Mouse (Mus musculus): ENCODE results near the gene Dhh. TPM values are rescaled to one million over a fixed set of nuclear protein-coding genes. Genes with fewer than 3 reads are reported as not detected.

The Dhh gene
- polyA plus RNA-seq (2014; fragmentation: Illumina TruSeq; extraction: RNeasy Lipid Tissue Mini Kit (QIAGEN cat#74804); ENCODE audit: low read depth, low replicate concordance): 0.19 TPM

GRCm38 (mm10) chr15:98897928-98898800, at the start of gene Dhh:
Dhh (minus strand) TSS chr15:98898540.

GRCm38 (mm10) chr15:98934217-98934839, 36.0 kb upstream of the Dhh start, which contains the start of gene Tuba1b:
Tuba1b (minus strand) TSS chr15:98934565.

GRCm38 (mm10) chr15:98917538-98918498, 19.5 kb upstream of the Dhh start, which contains the start of gene Lmbr1l:
Lmbr1l (minus strand) TSS chr15:98918231.

DNA sequence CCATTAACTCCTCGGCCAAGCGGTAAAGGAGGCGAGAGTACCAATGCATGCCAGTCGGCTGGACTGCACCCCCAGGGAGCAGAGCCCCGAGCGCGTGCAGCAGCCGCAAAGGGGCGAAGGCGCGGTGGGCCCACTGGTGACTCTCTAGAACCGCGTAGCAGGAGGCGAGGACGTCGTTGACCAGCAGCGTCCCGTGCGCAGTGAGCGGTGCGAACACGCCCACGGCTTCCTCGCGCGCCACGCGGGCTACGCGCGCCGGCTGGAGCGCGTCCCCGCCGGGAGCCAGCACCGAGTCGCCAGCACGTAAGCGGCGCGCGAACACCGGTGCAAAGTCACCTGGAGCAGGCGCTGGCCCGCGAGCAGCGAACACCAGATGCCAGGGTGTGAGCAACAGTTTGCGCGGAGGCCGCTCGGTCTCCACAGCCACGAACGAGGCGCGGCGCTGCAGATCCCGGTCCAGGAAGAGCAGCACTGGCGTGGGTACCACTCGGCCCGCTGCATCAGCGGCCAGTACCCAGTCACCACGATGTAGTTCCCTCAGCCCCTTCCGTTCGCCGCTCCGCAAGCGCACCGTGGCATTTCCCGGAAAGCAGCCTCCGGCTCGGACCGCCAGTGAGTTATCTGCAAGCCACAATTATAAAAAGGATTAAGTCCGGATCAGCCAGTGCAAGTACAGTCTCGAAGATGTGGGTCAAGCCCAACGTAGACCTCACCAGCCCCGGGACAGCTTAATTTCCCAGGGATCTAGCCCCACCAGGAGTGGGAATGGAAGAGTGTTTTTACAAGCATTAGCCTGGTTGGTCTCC, 4.2 kb downstream of the Dhh start, which contains the start of gene Rhebl1:
Gene Rhebl1 (minus strand): TSS at position 601 of the 806 bp plus-strand sequence.

GRCm38 (mm10) chr15:98871070-98871915, 27.0 kb downstream of the Dhh start, which contains the start of gene Kmt2d:
Kmt2d (minus strand) TSS chr15:98871204.

Other genes starting within 250 kb of the Dhh start
- gene Ddx23, start 235.6 kb downstream of the Dhh start, polyA plus RNA-seq (2014; fragmentation: Illumina TruSeq; extraction: RNeasy Lipid Tissue Mini Kit (QIAGEN cat#74804); ENCODE audit: low read depth, low replicate concordance): 3.5 TPM
- not detected for gene Rnd1, start 221.1 kb downstream of the Dhh start, polyA plus RNA-seq (2014; fragmentation: Illumina TruSeq; extraction: RNeasy Lipid Tissue Mini Kit (QIAGEN cat#74804); ENCODE audit: low read depth, low replicate concordance)
- 0.32 TPM for gene Ccdc65, start 190.3 kb downstream of the Dhh start, polyA plus RNA-seq (2014; fragmentation: Illumina TruSeq; extraction: RNeasy Lipid Tissue Mini Kit (QIAGEN cat#74804); ENCODE audit: low read depth, low replicate concordance)
- not detected for gene Fkbp11, start 170.3 kb downstream of the Dhh start, polyA plus RNA-seq (2014; fragmentation: Illumina TruSeq; extraction: RNeasy Lipid Tissue Mini Kit (QIAGEN cat#74804); ENCODE audit: low read depth, low replicate concordance)
- gene Arf3, start 135.3 kb downstream of the Dhh start, polyA plus RNA-seq (2014; fragmentation: Illumina TruSeq; extraction: RNeasy Lipid Tissue Mini Kit (QIAGEN cat#74804); ENCODE audit: low read depth, low replicate concordance): 42.4 TPM
- 0.57 TPM for gene Wnt10b, start 120.4 kb downstream of the Dhh start, polyA plus RNA-seq (2014; fragmentation: Illumina TruSeq; extraction: RNeasy Lipid Tissue Mini Kit (QIAGEN cat#74804); ENCODE audit: low read depth, low replicate concordance)
- not detected for gene Wnt1, start 108.7 kb downstream of the Dhh start, polyA plus RNA-seq (2014; fragmentation: Illumina TruSeq; extraction: RNeasy Lipid Tissue Mini Kit (QIAGEN cat#74804); ENCODE audit: low read depth, low replicate concordance)
- gene Ddn, start 89.0 kb downstream of the Dhh start, polyA plus RNA-seq (2014; fragmentation: Illumina TruSeq; extraction: RNeasy Lipid Tissue Mini Kit (QIAGEN cat#74804); ENCODE audit: low read depth, low replicate concordance): not detected
- gene Prkag1, start 67.0 kb downstream of the Dhh start, polyA plus RNA-seq (2014; fragmentation: Illumina TruSeq; extraction: RNeasy Lipid Tissue Mini Kit (QIAGEN cat#74804); ENCODE audit: low read depth, low replicate concordance): 39.9 TPM
- gene Kmt2d, start 27.3 kb downstream of the Dhh start, polyA plus RNA-seq (2014; fragmentation: Illumina TruSeq; extraction: RNeasy Lipid Tissue Mini Kit (QIAGEN cat#74804); ENCODE audit: low read depth, low replicate concordance): 2.9 TPM
- gene Rhebl1, start 4.0 kb downstream of the Dhh start, polyA plus RNA-seq (2014; fragmentation: Illumina TruSeq; extraction: RNeasy Lipid Tissue Mini Kit (QIAGEN cat#74804); ENCODE audit: low read depth, low replicate concordance): 3.2 TPM
- 9.9 TPM for gene Lmbr1l, start 19.7 kb upstream of the Dhh start, polyA plus RNA-seq (2014; fragmentation: Illumina TruSeq; extraction: RNeasy Lipid Tissue Mini Kit (QIAGEN cat#74804); ENCODE audit: low read depth, low replicate concordance)
- gene Tuba1b, start 36.0 kb upstream of the Dhh start, polyA plus RNA-seq (2014; fragmentation: Illumina TruSeq; extraction: RNeasy Lipid Tissue Mini Kit (QIAGEN cat#74804); ENCODE audit: low read depth, low replicate concordance): 21.1 TPM
- not detected for gene Gm49450, start 55.0 kb upstream of the Dhh start, polyA plus RNA-seq (2014; fragmentation: Illumina TruSeq; extraction: RNeasy Lipid Tissue Mini Kit (QIAGEN cat#74804); ENCODE audit: low read depth, low replicate concordance)
- gene Tuba1a, start 55.2 kb upstream of the Dhh start, polyA plus RNA-seq (2014; fragmentation: Illumina TruSeq; extraction: RNeasy Lipid Tissue Mini Kit (QIAGEN cat#74804); ENCODE audit: low read depth, low replicate concordance): 41.6 TPM
- 7.2 TPM for gene Tuba1c, start 131.4 kb upstream of the Dhh start, polyA plus RNA-seq (2014; fragmentation: Illumina TruSeq; extraction: RNeasy Lipid Tissue Mini Kit (QIAGEN cat#74804); ENCODE audit: low read depth, low replicate concordance)
- 0.38 TPM for gene Prph, start 156.6 kb upstream of the Dhh start, polyA plus RNA-seq (2014; fragmentation: Illumina TruSeq; extraction: RNeasy Lipid Tissue Mini Kit (QIAGEN cat#74804); ENCODE audit: low read depth, low replicate concordance)
- gene Troap, start 176.0 kb upstream of the Dhh start, polyA plus RNA-seq (2014; fragmentation: Illumina TruSeq; extraction: RNeasy Lipid Tissue Mini Kit (QIAGEN cat#74804); ENCODE audit: low read depth, low replicate concordance): 0.85 TPM
- gene C1ql4, start 189.3 kb upstream of the Dhh start, polyA plus RNA-seq (2014; fragmentation: Illumina TruSeq; extraction: RNeasy Lipid Tissue Mini Kit (QIAGEN cat#74804); ENCODE audit: low read depth, low replicate concordance): not detected
- 12.2 TPM for gene Dnajc22, start 194.6 kb upstream of the Dhh start, polyA plus RNA-seq (2014; fragmentation: Illumina TruSeq; extraction: RNeasy Lipid Tissue Mini Kit (QIAGEN cat#74804); ENCODE audit: low read depth, low replicate concordance)
- 18.1 TPM for gene Spats2, start 227.4 kb upstream of the Dhh start, polyA plus RNA-seq (2014; fragmentation: Illumina TruSeq; extraction: RNeasy Lipid Tissue Mini Kit (QIAGEN cat#74804); ENCODE audit: low read depth, low replicate concordance)

All from sigmoid colon, adult 10 weeks (tissue).